Mouse (Mus musculus): ENCODE measurements at regions not wholly inside any gene's neighbourhood (a gene's known extent, or its start where the extent isn't known, plus 50 kb on each side); places are given as distances from the start of the nearest gene placed in this dataset.

DNA sequence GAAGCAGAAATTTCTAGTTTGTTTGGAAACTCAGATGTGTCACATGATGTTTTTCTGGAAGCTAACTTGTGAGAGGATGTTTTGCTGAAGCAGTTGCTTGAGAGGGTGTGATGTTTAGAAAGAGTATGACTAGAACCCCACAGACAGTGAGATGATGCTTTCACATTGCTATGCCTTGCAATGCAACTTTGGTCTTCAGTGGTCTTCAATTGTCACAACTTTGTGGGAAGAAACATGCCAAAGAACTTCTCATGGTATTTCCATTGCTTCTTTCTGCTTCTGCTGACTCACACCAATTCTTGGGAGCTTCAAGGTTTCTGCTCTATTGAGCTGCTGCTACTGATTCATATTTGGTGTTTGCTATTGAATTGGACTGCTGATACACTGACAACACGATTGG is 365.3 kb upstream of the Tmem229a start:
- Histone ChIP-seq H3K4me3 (replicated peaks in 1 of 3; ENCODE audit: low read depth in 2 of 3, low read length in 2 of 3, poor library complexity in 1 of 3) (no peak overlapping the region), H3K27ac (ENCODE audit: insufficient read depth, low read depth) (no peak overlapping the region), H3K4me2 (ENCODE audit: insufficient read depth, low read depth, poor library complexity, severe bottlenecking) (no peak overlapping the region), H3K4me1 (ENCODE audit: control insufficient read depth in 1 of 2, insufficient read depth in 2 of 2) (no peaks in the 10 kb centered on the region), H3K27me3 (replicated peaks) (no peaks in the 10 kb centered on the region), H3K79me2 (replicated peaks; ENCODE audit: control insufficient read depth, extremely low read depth, insufficient read depth, poor library complexity, severe bottlenecking) (no peaks in the 10 kb centered on the region), H3K9me3 (replicated peaks; ENCODE audit: low read length) (no peaks in the 10 kb centered on the region), H3K9ac (ENCODE audit: insufficient read depth, low read depth) (no peak overlapping the region), H3K36me3 (replicated peaks in 1 of 2; ENCODE audit: control insufficient read depth in 1 of 2, insufficient read depth in 1 of 2, low read length in 1 of 2) (no peaks in the 10 kb centered on the region)
- TF ChIP-seq BHLHE40 (IDR thresholded peaks at IDR 0.05; ENCODE audit: low read depth, low read length) (no peak), GABPA (IDR thresholded peaks at IDR 0.05; ENCODE audit: insufficient replicate concordance, low read depth, low read length) (no peak), CHD2 (IDR thresholded peaks at IDR 0.05; ENCODE audit: low read length) (no peak), SIN3A (IDR thresholded peaks at IDR 0.05; ENCODE audit: low read length) (no peak), RAD21 (IDR thresholded peaks at IDR 0.05; ENCODE audit: low read depth, low read length) (no peak), SMC3 (IDR thresholded peaks at IDR 0.05; ENCODE audit: low read depth, low read length) (no peak), ZNF384 (IDR thresholded peaks at IDR 0.05; ENCODE audit: low read depth, low read length) (no peak), HCFC1 (IDR thresholded peaks at IDR 0.05; ENCODE audit: low read depth, low read length) (no peak), USF1 (IDR thresholded peaks at IDR 0.05; ENCODE audit: low read depth, low read length) (no peak)
- in situ Hi-C loops (cut with MboI; ENCODE audit: low pct_ligation_motif_present, low pct_unique_long_range_greater_than_20kb, low sequenced_read_pairs) (no loop called here), dilution Hi-C loops (cut with MboI; ENCODE audit: extremely low pct_ligation_motif_present, extremely low pct_unique_long_range_greater_than_20kb, low sequenced_read_pairs) (no loop called here)
- no peak for DNase-seq (ENCODE audit: extremely low read depth)

GRCm38 (mm10) chr6:25320291-25320844 is 364.3 kb upstream of the Tmem229a start:
- no peaks in the 10 kb centered on the region for H3K9me3 ChIP-seq (replicated peaks; ENCODE audit: low read length)
- dilution Hi-C loops (cut with MboI; ENCODE audit: extremely low pct_ligation_motif_present, extremely low pct_unique_long_range_greater_than_20kb, low sequenced_read_pairs) = no loop called here
- H3K79me2 ChIP-seq (replicated peaks; ENCODE audit: control insufficient read depth, extremely low read depth, insufficient read depth, poor library complexity, severe bottlenecking) = no peaks in the 10 kb centered on the region
- H3K27me3 ChIP-seq (replicated peaks) = no peaks in the 10 kb centered on the region
- no peak for DNase-seq (ENCODE audit: extremely low read depth)
- in situ Hi-C loops (cut with MboI; ENCODE audit: low pct_ligation_motif_present, low pct_unique_long_range_greater_than_20kb, low sequenced_read_pairs) = no loop called here
- no peak overlapping the region for H3K27ac ChIP-seq (ENCODE audit: insufficient read depth, low read depth)
- H3K9ac ChIP-seq (ENCODE audit: insufficient read depth, low read depth) = no peak overlapping the region
- H3K4me2 ChIP-seq (ENCODE audit: insufficient read depth, low read depth, poor library complexity, severe bottlenecking) = no peak overlapping the region
- no peaks in the 10 kb centered on the region for H3K36me3 ChIP-seq (replicated peaks in 1 of 2; ENCODE audit: control insufficient read depth in 1 of 2, insufficient read depth in 1 of 2, low read length in 1 of 2)
- TF ChIP-seq POLR2AphosphoS2 (IDR thresholded peaks at IDR 0.05; ENCODE audit: low read depth, low read length) (no peak), ZKSCAN1 (IDR thresholded peaks at IDR 0.05; ENCODE audit: borderline replicate concordance, low read depth, low read length) (no peak), ZNF384 (IDR thresholded peaks at IDR 0.05; ENCODE audit: low read depth, low read length) (no peak), MAZ (IDR thresholded peaks at IDR 0.05; ENCODE audit: low read depth, low read length) (no peak), MYC (IDR thresholded peaks at IDR 0.05; ENCODE audit: low read depth, low read length) (no peak), TCF12 (IDR thresholded peaks at IDR 0.05; ENCODE audit: low read depth, low read length) (no peak), EP300 (IDR thresholded peaks at IDR 0.05; ENCODE audit: low read length) (no peak), CHD2 (IDR thresholded peaks at IDR 0.05; ENCODE audit: low read length) (no peak)
- no peaks in the 10 kb centered on the region for H3K4me1 ChIP-seq (ENCODE audit: control insufficient read depth in 1 of 2, insufficient read depth in 2 of 2)
- H3K4me3 ChIP-seq (replicated peaks in 1 of 3; ENCODE audit: low read depth in 2 of 3, low read length in 2 of 3, poor library complexity in 1 of 3) = no peak overlapping the region
